Mouse (Mus musculus) hindbrain, embryonic 13.5 days (tissue): ENCODE results near the gene Ntn5. TPM values are rescaled to one million over a fixed set of nuclear protein-coding genes. Genes with fewer than 3 reads are reported as not detected.

Source experiments
- ATAC-seq: fragments of 200-750 bp; cut with Nextera tagmentation; 2 replicates; pipeline ENCODE4 v1.8.0; 2017; ENCODE audit warnings: moderate TSS enrichment; ENCODE audit not compliant: low FRiP score
- H3K27ac ChIP-seq: fragments of 300-500 bp; sonication (generic); 2 replicates; pipeline ENCODE4 v1.5.1; 2015; ENCODE audit warnings: inconsistent platforms, mild to moderate bottlenecking, moderate library complexity
- H3K27me3 ChIP-seq: fragments of 300-500 bp; sonication (generic); 2 replicates; pipeline ENCODE4 v1.6.1; 2015; ENCODE audit warnings: mild to moderate bottlenecking, inconsistent platforms
- H3K36me3 ChIP-seq: fragments of 300-500 bp; sonication (generic); 2 replicates; pipeline ENCODE4 v1.6.1; 2015; ENCODE audit warnings: mild to moderate bottlenecking, inconsistent platforms
- H3K4me1 ChIP-seq: fragments of 300-500 bp; sonication (generic); replicated peaks from 2 replicates; pipeline ENCODE4 v1.6.1; 2015; ENCODE audit warnings: inconsistent platforms
- H3K4me2 ChIP-seq: fragments of 300-500 bp; sonication (generic); 2 replicates; pipeline ENCODE4 v1.6.1; 2015; ENCODE audit warnings: inconsistent platforms, mild to moderate bottlenecking, moderate library complexity
- H3K4me3 ChIP-seq: fragments of 300-500 bp; sonication (generic); 2 replicates; pipeline ENCODE4 v1.5.1; 2015; ENCODE audit warnings: mild to moderate bottlenecking, inconsistent platforms
- H3K9ac ChIP-seq: fragments of 300-500 bp; sonication (generic); 2 replicates; pipeline ENCODE4 v1.6.1; 2015; ENCODE audit warnings: mild to moderate bottlenecking, inconsistent platforms
- H3K9me3 ChIP-seq: fragments of 300-500 bp; sonication (generic); 2 replicates; pipeline ENCODE4 v1.6.1; 2016; ENCODE audit warnings: inconsistent platforms
- WGBS: fragments of 180-500 bp; shearing (Covaris S2); methylation state at CpG from one replicate; pipeline ENCODE4 v1.1.7; 2015; 5-methylcytosine and 5-hydroxymethylcytosine counted together
- polyA plus RNA-seq: library from polyadenylated mRNA; unstranded; fragments of >200 nt; fragmentation: Nextera tagmentation; extraction: Ambion mirVana; gene quantifications from 2 replicates; pipeline ENCODE4 v1.2.1, GENCODE M21; 2015

The Ntn5 gene
- polyA plus RNA-seq, 1 experiment from 2014 or later = 2.6 TPM

DNA sequence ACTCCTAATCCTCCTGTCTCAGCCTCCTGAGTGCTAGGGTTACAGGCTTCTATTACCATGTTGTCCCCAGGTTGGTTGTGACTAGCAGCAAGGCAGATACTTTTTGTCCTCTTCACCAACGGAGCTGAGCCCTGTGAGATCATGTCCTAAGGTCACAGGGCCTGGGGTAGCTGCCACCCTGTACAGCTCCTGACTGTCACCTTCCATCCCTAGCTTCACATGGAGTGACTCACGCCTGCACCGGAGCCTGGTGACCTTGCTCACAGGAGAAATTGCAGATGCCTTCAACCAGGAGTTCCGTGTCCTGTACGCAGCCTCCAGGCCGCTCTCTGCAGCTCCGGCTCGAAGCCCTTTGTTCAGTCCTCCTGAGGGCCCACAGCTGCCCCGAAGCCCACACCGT lies 42.6 kb downstream of the Ntn5 start:
- H3K4me2 ChIP-seq = no peak overlapping the region
- no peaks in the 10 kb centered on the region for H3K9me3 ChIP-seq
- H3K9ac ChIP-seq = 0 out of 2 replicates have a peak overlapping the region, but pooled peaks have one; percentile 4
- no peak overlapping the region for H3K27ac ChIP-seq
- no peak overlapping the region for H3K4me3 ChIP-seq
- peaks cover 73% of the 10 kb centered on the region for H3K36me3 ChIP-seq
- no peaks in the 10 kb centered on the region for H3K27me3 ChIP-seq
- 94% methylated on average over 10 of the region's 10 CpGs for WGBS
- peaks cover 16% of the 10 kb centered on the region; the same call in 1 of the 2 replicates for H3K4me1 ChIP-seq
- no peak for ATAC-seq

DNA sequence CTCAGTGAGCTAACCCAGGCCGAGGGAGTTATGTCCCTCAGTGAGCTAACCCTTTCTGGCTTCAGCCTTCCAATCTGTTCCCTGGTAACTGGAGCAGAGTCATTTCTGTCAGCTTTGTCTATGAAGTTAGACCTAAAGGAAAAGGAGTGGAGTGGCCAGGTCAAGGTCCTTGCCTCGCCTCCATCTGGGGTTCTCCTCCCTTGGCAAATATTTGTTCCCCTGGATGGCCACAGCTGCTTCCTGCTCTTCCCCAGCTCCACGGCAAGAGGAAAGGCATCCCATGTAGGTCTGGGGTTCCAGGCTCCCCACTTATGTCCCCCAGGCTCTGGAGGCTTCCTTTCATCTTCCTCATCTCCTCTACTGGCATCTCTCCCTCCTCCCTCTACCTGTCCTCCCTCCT lies 43.8 kb downstream of the Ntn5 start:
- Histone ChIP-seq H3K4me1 (peaks cover 8% of the 10 kb centered on the region; the same call in 1 of the 2 replicates), H3K4me2 (no peak overlapping the region), H3K9me3 (no peaks in the 10 kb centered on the region), H3K36me3 (peaks cover 61% of the 10 kb centered on the region), H3K27ac (no peak overlapping the region), H3K4me3 (no peak overlapping the region), H3K27me3 (no peaks in the 10 kb centered on the region), H3K9ac (no peak overlapping the region)
- WGBS = 91% methylated on average over 3 of the region's 3 CpGs
- no peak for ATAC-seq

DNA sequence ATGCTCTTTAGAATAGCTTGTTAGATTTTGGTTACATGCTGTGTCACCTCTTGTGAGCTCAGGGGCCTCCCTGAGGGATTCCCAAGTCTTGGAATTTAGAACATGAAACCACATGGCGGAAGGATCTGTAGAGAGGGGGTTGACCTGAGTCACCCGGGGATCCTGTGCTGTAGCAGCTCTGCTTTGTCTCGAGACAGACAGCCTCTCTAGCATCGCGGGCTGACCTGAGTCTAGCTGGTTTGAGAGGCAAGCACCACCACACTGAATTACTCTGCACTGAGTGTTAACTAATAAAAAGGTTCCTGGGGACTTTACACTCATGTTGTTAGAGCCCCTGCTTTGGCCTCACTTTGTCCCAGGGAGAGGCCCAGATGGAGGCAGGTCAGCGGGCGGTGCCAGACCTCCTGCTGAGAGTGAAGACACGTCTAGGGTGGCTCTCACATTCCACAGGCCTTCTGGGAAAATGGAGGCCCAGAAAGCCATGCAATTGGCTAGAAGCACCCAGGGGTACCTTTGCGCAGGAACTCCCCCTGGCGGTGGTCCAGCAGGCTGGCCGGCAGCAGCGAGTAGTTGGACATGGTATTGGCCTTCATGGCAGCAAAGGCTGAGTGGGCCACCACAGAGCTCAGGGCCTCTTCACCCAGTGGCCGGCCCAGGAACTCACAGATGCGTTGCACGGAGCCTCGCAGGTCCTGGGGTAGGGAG lies 47.1 kb downstream of the Ntn5 start:
- H3K27me3 ChIP-seq = no peaks in the 10 kb centered on the region
- H3K4me3 ChIP-seq = no peak overlapping the region
- no peak overlapping the region for H3K4me2 ChIP-seq
- peaks cover 29% of the 10 kb centered on the region for H3K36me3 ChIP-seq
- no peak overlapping the region for H3K27ac ChIP-seq
- peaks cover 8% of the 10 kb centered on the region; the same call in 1 of the 2 replicates for H3K4me1 ChIP-seq
- ATAC-seq = peak; percentile 32; the same call in 1 of the 2 replicates
- 21% methylated on average over 16 of the region's 16 CpGs for WGBS
- H3K9me3 ChIP-seq = no peaks in the 10 kb centered on the region
- H3K9ac ChIP-seq = no peak overlapping the region

DNA sequence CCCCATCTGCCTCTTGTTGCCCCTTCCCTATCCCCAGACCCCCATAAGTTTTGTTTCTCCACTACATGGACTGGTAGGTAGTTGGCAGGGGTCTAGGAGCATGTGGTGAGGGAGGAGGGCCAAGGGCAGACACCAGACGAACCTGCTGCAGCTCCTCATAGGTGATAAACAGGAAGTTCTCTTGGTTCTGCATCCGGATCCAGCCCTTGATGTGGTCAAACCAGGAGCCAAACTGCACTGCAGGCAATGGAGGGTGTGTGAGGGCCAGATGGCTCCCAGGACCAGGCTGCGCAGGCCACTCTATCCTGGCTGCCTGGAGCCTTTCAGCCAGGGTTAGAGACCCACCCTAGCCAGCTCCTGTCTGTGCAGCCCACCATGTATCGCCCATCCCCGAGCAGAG lies 49.7 kb downstream of the Ntn5 start:
- H3K4me3 ChIP-seq = no peak overlapping the region
- H3K9me3 ChIP-seq = no peaks in the 10 kb centered on the region
- H3K4me1 ChIP-seq = peaks cover 8% of the 10 kb centered on the region; the same call in 1 of the 2 replicates
- 84% methylated on average over 5 of the region's 5 CpGs for WGBS
- no peak for ATAC-seq
- no peak overlapping the region for H3K4me2 ChIP-seq
- no peak overlapping the region for H3K27ac ChIP-seq
- no peaks in the 10 kb centered on the region for H3K27me3 ChIP-seq
- H3K36me3 ChIP-seq = peaks cover 12% of the 10 kb centered on the region
- no peak overlapping the region for H3K9ac ChIP-seq

DNA sequence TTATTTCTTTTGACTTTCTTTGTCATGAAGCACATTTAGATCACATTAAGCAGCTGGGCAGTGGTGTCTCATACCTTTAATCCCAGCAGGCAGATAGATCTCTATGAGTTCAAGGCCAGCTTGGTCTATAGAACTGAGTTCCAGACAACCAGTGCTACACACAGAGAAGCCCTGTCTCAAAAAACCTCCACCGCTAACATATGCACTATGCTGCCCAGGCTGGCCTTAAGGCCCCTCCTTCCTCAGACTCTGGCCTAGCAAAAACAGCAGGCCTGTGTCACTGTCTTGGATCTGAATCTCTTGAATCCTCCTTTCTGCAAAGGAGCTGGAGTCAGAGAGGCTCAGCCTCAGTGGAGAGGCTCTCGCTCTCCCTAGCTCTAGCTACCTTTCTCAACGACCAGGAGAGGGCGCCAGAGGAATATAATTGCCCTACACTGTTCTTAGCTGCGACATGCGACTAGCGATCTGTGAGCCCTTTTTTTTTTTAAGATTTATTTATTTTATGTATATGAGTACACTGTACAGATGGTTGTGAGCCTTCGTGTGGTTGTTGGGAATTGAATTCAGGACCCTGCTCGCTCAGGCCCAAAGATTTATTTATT lies 55.4 kb downstream of the Ntn5 start:
- Histone ChIP-seq H3K4me1 (0 out of 2 replicates have a peak, but pooled peaks cover 3% of the 10 kb centered on the region), H3K36me3 (no peaks in the 10 kb centered on the region), H3K9me3 (no peaks in the 10 kb centered on the region), H3K4me3 (no peak overlapping the region), H3K4me2 (no peak overlapping the region), H3K9ac (no peak overlapping the region), H3K27me3 (peaks cover 19% of the 10 kb centered on the region), H3K27ac (no peak overlapping the region)
- ATAC-seq = peak; percentile 85; the same call in 1 of the 2 replicates
- WGBS = 7% methylated on average over 9 of the region's 9 CpGs

DNA sequence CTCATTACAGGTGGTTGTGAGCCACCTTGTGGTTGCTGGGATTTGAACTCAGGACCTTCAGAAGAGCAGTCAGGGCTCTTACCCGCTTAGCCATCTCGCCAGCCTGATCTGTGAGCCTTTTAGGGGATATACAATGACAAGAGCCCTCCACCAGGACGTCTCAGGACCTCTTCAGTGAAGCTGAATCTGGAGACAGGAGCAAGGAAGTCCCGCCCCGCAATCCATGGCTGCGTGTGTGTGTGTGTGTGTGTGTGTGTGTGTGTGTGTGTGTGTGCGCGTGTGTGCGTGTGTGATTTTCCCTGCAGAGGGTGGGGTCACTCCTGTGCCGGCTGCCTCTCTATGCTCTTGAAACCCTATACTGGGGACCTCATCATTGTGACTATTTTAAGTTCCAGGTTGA lies 56.0 kb downstream of the Ntn5 start:
- Histone ChIP-seq H3K4me2 (no peak overlapping the region), H3K9ac (no peak overlapping the region), H3K36me3 (no peaks in the 10 kb centered on the region), H3K4me3 (no peak overlapping the region), H3K27ac (no peak overlapping the region), H3K9me3 (no peaks in the 10 kb centered on the region), H3K4me1 (0 out of 2 replicates have a peak, but pooled peaks cover 3% of the 10 kb centered on the region), H3K27me3 (peaks cover 19% of the 10 kb centered on the region)
- ATAC-seq = no peak
- 70% methylated on average over 10 of the region's 10 CpGs for WGBS

DNA sequence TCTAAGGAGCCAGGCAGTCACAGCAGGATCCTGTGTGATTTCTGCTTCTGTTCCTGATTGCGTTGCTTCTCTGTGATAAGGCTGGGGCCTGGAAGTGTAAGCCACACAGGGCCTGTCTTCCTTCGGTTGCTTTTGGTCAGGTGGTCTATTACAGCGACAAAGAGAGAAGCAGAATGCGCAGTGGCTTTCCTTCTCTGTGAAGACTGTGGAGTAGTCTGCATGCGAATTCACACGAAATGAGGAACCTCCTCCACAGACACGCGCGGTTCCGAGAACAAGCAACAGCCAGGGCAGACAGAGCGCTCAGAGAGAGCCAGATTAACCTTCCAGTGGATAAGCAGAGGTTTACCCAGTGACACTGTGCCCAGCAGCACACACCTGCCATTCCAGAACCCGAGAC lies 57.5 kb downstream of the Ntn5 start:
- no peak for ATAC-seq
- WGBS = 87% methylated on average over 12 of the region's 12 CpGs
- H3K4me2 ChIP-seq = no peak overlapping the region

DNA sequence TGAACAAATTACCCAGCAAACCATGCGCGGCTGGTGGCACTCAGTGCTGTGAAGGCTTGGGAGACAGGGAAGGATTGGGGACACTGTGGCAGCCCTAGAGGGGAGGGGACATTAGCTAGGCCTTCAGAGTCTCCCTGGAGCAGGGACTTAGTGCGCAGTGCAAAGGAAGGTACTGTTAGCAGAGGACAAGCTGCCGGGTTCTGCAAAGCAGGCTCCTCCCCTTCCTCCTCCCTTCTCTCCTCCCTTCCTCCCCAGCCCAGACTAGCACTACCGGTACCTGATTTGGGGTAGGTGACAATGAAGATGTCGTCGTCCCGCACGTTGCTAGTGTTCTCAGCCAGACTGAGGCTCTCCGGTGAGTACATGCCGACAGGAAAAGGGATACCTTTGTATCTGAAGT lies 58.0 kb downstream of the Ntn5 start:
- H3K4me2 ChIP-seq = peak overlapping the region; percentile 23; the same call in 1 of the 2 replicates
- no peaks in the 10 kb centered on the region for H3K9me3 ChIP-seq
- peaks cover 19% of the 10 kb centered on the region for H3K27me3 ChIP-seq
- no peaks in the 10 kb centered on the region for H3K36me3 ChIP-seq
- no peak for ATAC-seq
- H3K4me3 ChIP-seq = no peak overlapping the region
- WGBS = 33% methylated on average over 11 of the region's 11 CpGs
- H3K27ac ChIP-seq = no peak overlapping the region
- 0 out of 2 replicates have a peak, but pooled peaks cover 3% of the 10 kb centered on the region for H3K4me1 ChIP-seq
- 0 out of 2 replicates have a peak overlapping the region, but pooled peaks have one; percentile 13 for H3K9ac ChIP-seq

More for the DNA sequence above, 57.5 kb downstream of the Ntn5 start:
- H3K9ac ChIP-seq = 0 out of 2 replicates have a peak overlapping the region, but pooled peaks have one; percentile 13
- H3K4me1 ChIP-seq = 0 out of 2 replicates have a peak, but pooled peaks cover 3% of the 10 kb centered on the region
- no peaks in the 10 kb centered on the region for H3K36me3 ChIP-seq
- no peak overlapping the region for H3K27ac ChIP-seq
- H3K4me3 ChIP-seq = no peak overlapping the region
- H3K9me3 ChIP-seq = no peaks in the 10 kb centered on the region
- H3K27me3 ChIP-seq = peaks cover 19% of the 10 kb centered on the region

DNA sequence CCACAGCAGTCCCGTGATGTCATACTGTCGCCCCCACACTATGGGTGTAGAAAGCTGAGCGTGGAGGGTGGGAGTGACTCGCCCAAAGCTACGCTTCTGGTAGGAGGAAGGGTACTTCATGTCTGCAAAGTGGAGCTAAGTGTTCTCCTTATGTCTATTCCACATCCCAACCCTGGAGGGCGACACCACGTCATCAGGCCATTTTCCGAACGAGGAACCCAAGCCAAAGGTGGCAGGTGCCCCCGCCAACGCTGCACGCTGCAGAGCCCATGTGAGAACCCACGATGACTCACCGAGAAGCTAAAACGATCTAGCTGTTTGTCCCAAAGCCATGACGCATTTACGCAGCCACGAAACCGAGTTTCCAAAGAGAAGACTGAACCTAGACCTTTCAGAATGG lies 58.5 kb downstream of the Ntn5 start:
- Histone ChIP-seq H3K27me3 (peaks cover 19% of the 10 kb centered on the region), H3K4me1 (0 out of 2 replicates have a peak, but pooled peaks cover 3% of the 10 kb centered on the region), H3K4me3 (no peak overlapping the region), H3K9ac (no peak overlapping the region), H3K4me2 (peak overlapping the region; percentile 23; the same call in 1 of the 2 replicates), H3K9me3 (no peaks in the 10 kb centered on the region), H3K27ac (no peak overlapping the region), H3K36me3 (no peaks in the 10 kb centered on the region)
- ATAC-seq = no peak
- WGBS = 35% methylated on average over 19 of the region's 19 CpGs

Other genes starting within 250 kb of the Ntn5 start
- gene Gys1, start 249.2 kb upstream of the Ntn5 start, polyA plus RNA-seq = 21.9 and 23.2 TPM in 2 replicates
- 99.9 and 110 TPM in 2 replicates for gene Ruvbl2, start 245.9 kb upstream of the Ntn5 start, polyA plus RNA-seq
- 7,019 and 7,066 TPM in 2 replicates for gene Ftl1, start 224.1 kb upstream of the Ntn5 start, polyA plus RNA-seq
- 253 and 271 TPM in 2 replicates for gene Bax, start 217.1 kb upstream of the Ntn5 start, polyA plus RNA-seq
- 0.13 and 0.22 TPM in 2 replicates for gene Tulp2, start 202.1 kb upstream of the Ntn5 start, polyA plus RNA-seq
- not detected in 2 replicates for gene Gm45808, start 197.2 kb upstream of the Ntn5 start, polyA plus RNA-seq
- gene Dhdh, start 195.2 kb upstream of the Ntn5 start, polyA plus RNA-seq = 3.4 and 4.2 TPM in 2 replicates
- gene Nucb1, start 173.6 kb upstream of the Ntn5 start, polyA plus RNA-seq = 120 and 121 TPM in 2 replicates
- 13.9 and 14.3 TPM in 2 replicates for gene Ppp1r15a, start 157.8 kb upstream of the Ntn5 start, polyA plus RNA-seq
- 2.4 and 4.3 TPM in 2 replicates for gene Plekha4, start 157.7 kb upstream of the Ntn5 start, polyA plus RNA-seq
- gene Hsd17b14, start 129.1 kb upstream of the Ntn5 start, polyA plus RNA-seq = 0.25 and 0.45 TPM in 2 replicates
- gene Bcat2, start 113.9 kb upstream of the Ntn5 start, polyA plus RNA-seq = 19.8 and 20.8 TPM in 2 replicates
- not detected in 2 replicates for gene Fgf21, start 68.5 kb upstream of the Ntn5 start, polyA plus RNA-seq
- gene Fut1, start 66.7 kb upstream of the Ntn5 start, polyA plus RNA-seq = 0.06 TPM in 1 of 2 replicates, not detected in the other
- 0.18 TPM in 1 of 2 replicates, not detected in the other for gene Izumo1, start 62.2 kb upstream of the Ntn5 start, polyA plus RNA-seq
- gene Rasip1, start 56.5 kb upstream of the Ntn5 start, polyA plus RNA-seq = 12.0 and 12.7 TPM in 2 replicates
- 3.4 and 4.0 TPM in 2 replicates for gene Mamstr, start 44.0 kb upstream of the Ntn5 start, polyA plus RNA-seq
- 0.09 and 0.38 TPM in 2 replicates for gene Fut2, start 17.6 kb upstream of the Ntn5 start, polyA plus RNA-seq
- gene Sec1, start 10.4 kb downstream of the Ntn5 start, polyA plus RNA-seq = 0.40 and 0.86 TPM in 2 replicates
- 38.5 and 41.6 TPM in 2 replicates for gene Car11, start 15.8 kb downstream of the Ntn5 start, polyA plus RNA-seq
- gene Dbp, start 21.1 kb downstream of the Ntn5 start, polyA plus RNA-seq = 2.9 and 3.6 TPM in 2 replicates
- gene Rpl18, start 31.4 kb downstream of the Ntn5 start, polyA plus RNA-seq = 626 and 633 TPM in 2 replicates
- gene Sphk2, start 34.0 kb downstream of the Ntn5 start, polyA plus RNA-seq = 24.1 and 25.0 TPM in 2 replicates
- gene Fam83e, start 37.2 kb downstream of the Ntn5 start, polyA plus RNA-seq = 0.48 and 0.83 TPM in 2 replicates
- gene Spaca4, start 41.8 kb downstream of the Ntn5 start, polyA plus RNA-seq = not detected in 2 replicates
- 21.1 and 22.8 TPM in 2 replicates for gene Lmtk3, start 99.7 kb downstream of the Ntn5 start, polyA plus RNA-seq
- gene Sult2b1, start 100.6 kb downstream of the Ntn5 start, polyA plus RNA-seq = 5.2 and 5.3 TPM in 2 replicates
- 327 and 333 TPM in 2 replicates for gene Cyth2, start 130.6 kb downstream of the Ntn5 start, polyA plus RNA-seq
- gene Kcnj14, start 140.8 kb downstream of the Ntn5 start, polyA plus RNA-seq = 0.50 and 0.81 TPM in 2 replicates
- 37.5 and 40.3 TPM in 2 replicates for gene Grwd1, start 146.9 kb downstream of the Ntn5 start, polyA plus RNA-seq
- gene Kdelr1, start 188.8 kb downstream of the Ntn5 start, polyA plus RNA-seq = 40.6 and 45.7 TPM in 2 replicates
- gene Grin2d, start 194.4 kb downstream of the Ntn5 start, polyA plus RNA-seq = 1.5 and 1.6 TPM in 2 replicates
- 0.17 and 0.36 TPM in 2 replicates for gene Syngr4, start 212.7 kb downstream of the Ntn5 start, polyA plus RNA-seq
- 6.2 and 6.6 TPM in 2 replicates for gene Tmem143, start 212.9 kb downstream of the Ntn5 start, polyA plus RNA-seq
- 33.7 and 45.9 TPM in 2 replicates for gene Emp3, start 237.4 kb downstream of the Ntn5 start, polyA plus RNA-seq
- gene Ccdc114, start 240.1 kb downstream of the Ntn5 start, polyA plus RNA-seq = 4.9 and 7.6 TPM in 2 replicates